Comparison of ENCODE assay signal across 8 mouse cellular contexts in the genomic region with DNA sequence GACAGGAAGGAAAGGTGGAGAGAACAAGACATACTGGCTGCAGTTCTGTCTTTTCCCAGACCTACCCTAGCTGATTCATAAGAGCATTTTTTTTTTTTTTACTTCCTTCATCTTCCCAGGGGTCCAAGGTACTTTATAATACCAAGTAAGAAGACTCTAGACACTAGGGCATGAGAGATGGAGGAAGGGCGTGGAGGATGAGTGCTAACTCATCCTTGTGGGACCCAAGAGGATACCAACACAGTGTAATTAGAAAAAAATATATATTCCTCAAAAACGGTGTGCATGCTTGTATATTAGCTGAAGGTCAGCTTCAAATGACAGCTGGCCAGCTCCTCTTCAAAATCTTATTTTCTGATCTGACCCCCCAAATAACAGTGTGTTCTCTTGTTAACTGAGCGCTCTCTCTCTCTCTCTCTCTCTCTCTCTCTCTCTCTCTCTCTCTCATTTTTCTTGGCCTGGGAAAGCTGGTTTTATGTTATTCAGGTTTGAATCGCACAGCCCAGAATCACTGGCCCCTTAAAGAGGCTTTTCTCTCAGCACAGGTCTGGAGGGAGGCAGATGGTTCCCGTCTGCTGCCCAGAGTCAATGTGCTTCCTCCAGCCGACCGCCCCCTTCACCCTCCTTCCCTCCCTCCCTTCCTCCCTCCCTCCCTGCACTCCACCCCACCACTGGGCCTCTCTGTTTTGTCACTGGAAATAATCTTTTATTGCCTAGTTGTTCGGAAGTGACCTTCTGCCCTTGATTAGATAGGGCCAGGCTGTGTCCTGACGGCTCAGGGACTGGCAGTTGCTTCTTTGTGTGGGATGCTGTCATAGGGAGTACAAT. TPM values are rescaled to one million over a fixed set of nuclear protein-coding genes. Genes with fewer than 3 reads are reported as not detected.
DNase-seq lines count a peak whose midpoint lies in the region; ATAC-seq and TF ChIP-seq lines count a peak whose summit lies in the region.

No protein-coding gene starts in this region.

- TF ChIP-seq EP300 in ES-Bruce4 (IDR thresholded peaks at IDR 0.05; ENCODE audit: insufficient read depth, low read depth, low read length), result peak; percentile 75

- no peak for TF ChIP-seq CTCF in ES-Bruce4 (IDR thresholded peaks at IDR 0.05; ENCODE audit: low read depth, low read length)

- peaks cover 11% of the 10 kb centered on the region; the same call in 1 of the 2 replicates for H3K9me3 ChIP-seq in ES-Bruce4 (replicated peaks; ENCODE audit: control insufficient read depth, insufficient read depth, low read length, poor library complexity, severe bottlenecking)
- no peaks in the 10 kb centered on the region; the same call in 1 of the 2 replicates for H3K9me3 ChIP-seq in heart, embryonic 15.5 days (replicated peaks)
- peaks cover 20% of the 10 kb centered on the region for H3K9me3 ChIP-seq in midbrain, embryonic 13.5 days

- H3K27me3 ChIP-seq in ES-Bruce4 (ENCODE audit: control insufficient read depth, insufficient read depth, low read length, poor library complexity, severe bottlenecking), result no peaks in the 10 kb centered on the region
- no peaks in the 10 kb centered on the region for H3K27me3 ChIP-seq in heart, embryonic 15.5 days
- H3K27me3 ChIP-seq in midbrain, embryonic 13.5 days, result peaks cover 58% of the 10 kb centered on the region

- peak; percentile 71 for ATAC-seq in heart, embryonic 15.5 days (replicated peaks; ENCODE audit: insufficient number of reproducible peaks, insufficient read depth, low FRiP score, low read depth)
- peak; percentile 94 for ATAC-seq in midbrain, embryonic 13.5 days

- no peak overlapping the region for H3K4me3 ChIP-seq in ES-Bruce4 (ENCODE audit: low read depth, low read length)
- no peak overlapping the region for H3K4me3 ChIP-seq in heart, embryonic 15.5 days
- no peak overlapping the region for H3K4me3 ChIP-seq in midbrain, embryonic 13.5 days (replicated peaks)

- peaks cover 3% of the 10 kb centered on the region for H3K4me1 ChIP-seq in ES-Bruce4 (ENCODE audit: control insufficient read depth, insufficient read depth, low read length)
- H3K4me1 ChIP-seq in heart, embryonic 15.5 days (replicated peaks), result peaks cover 9% of the 10 kb centered on the region
- peaks cover 17% of the 10 kb centered on the region for H3K4me1 ChIP-seq in midbrain, embryonic 13.5 days (replicated peaks)

- 25% methylated on average over 9 of the region's 9 CpGs for WGBS in heart, embryonic 15.5 days
- WGBS in midbrain, embryonic 13.5 days, result 6% methylated on average over 9 of the region's 9 CpGs

- H3K4me2 ChIP-seq in heart, embryonic 15.5 days, result no peak overlapping the region
- H3K4me2 ChIP-seq in midbrain, embryonic 13.5 days (replicated peaks), result 0 out of 2 replicates have a peak overlapping the region, but pooled peaks have one; percentile 0

- no peaks in the 10 kb centered on the region for H3K36me3 ChIP-seq in ES-Bruce4 (ENCODE audit: control insufficient read depth, insufficient read depth, low read length, poor library complexity, severe bottlenecking)
- H3K36me3 ChIP-seq in heart, embryonic 15.5 days, result no peaks in the 10 kb centered on the region
- H3K36me3 ChIP-seq in midbrain, embryonic 13.5 days, result peaks cover 3% of the 10 kb centered on the region; the same call in 1 of the 2 replicates

- no peak overlapping the region for H3K9ac ChIP-seq in ES-Bruce4 (ENCODE audit: low read depth, poor library complexity, severe bottlenecking)
- H3K9ac ChIP-seq in heart, embryonic 15.5 days, result no peak overlapping the region
- no peak overlapping the region for H3K9ac ChIP-seq in midbrain, embryonic 13.5 days (replicated peaks)

- no peak for TF ChIP-seq POLR2A in ES-Bruce4 (IDR thresholded peaks at IDR 0.05; ENCODE audit: insufficient read depth, low read length)

- H3K27ac ChIP-seq in ES-Bruce4 (ENCODE audit: insufficient read depth, low read length), result no peak overlapping the region
- H3K27ac ChIP-seq in heart, embryonic 15.5 days, result peak overlapping the region; percentile 21; the same call in 1 of the 2 replicates
- H3K27ac ChIP-seq in midbrain, embryonic 13.5 days, result peak overlapping the region; percentile 51

- DNase-seq in embryo, embryonic 10.5 days (ENCODE audit: low spot score), result peak; percentile 90
- DNase-seq in kidney, postnatal 14 days, result peak; percentile 75
- DNase-seq in thymus, postnatal 0 days (ENCODE audit: low spot score), result no peak
- DNase-seq in urinary bladder, adult 18-20 months (ENCODE audit: low spot score in 2 of 2), result no peak
- no peak for DNase-seq in right cerebral cortex, postnatal 4 days

RNA-seq across cellular contexts. Expression of a gene that starts 26.8 kb away (rescaled TPM):
- 30.1 and 30.5 TPM in 2 replicates for polyA plus RNA-seq in ES-Bruce4 (2011; ENCODE audit: insufficient read depth, insufficient read length, low read depth, missing spikeins)
- 7.2 and 9.1 TPM in 2 replicates for polyA plus RNA-seq in heart, embryonic 15.5 days (2015; fragmentation: Nextera tagmentation; extraction: Ambion mirVana)
- polyA plus RNA-seq in midbrain, embryonic 13.5 days (2015; fragmentation: Nextera tagmentation; extraction: Ambion mirVana), result 5.8 and 7.3 TPM in 2 replicates
- polyA plus RNA-seq in thymus, postnatal 0 days (2015; fragmentation: Nextera tagmentation; extraction: Ambion mirVana), result 3.2 and 4.5 TPM in 2 replicates

RNA-seq across cellular contexts. Expression of a gene that starts 57.8 kb away (rescaled TPM):
- polyA plus RNA-seq in ES-Bruce4 (2011; ENCODE audit: insufficient read depth, insufficient read length, low read depth, missing spikeins), result 3.0 and 3.1 TPM in 2 replicates
- 3.0 and 3.2 TPM in 2 replicates for polyA plus RNA-seq in heart, embryonic 15.5 days (2015; fragmentation: Nextera tagmentation; extraction: Ambion mirVana)
- 6.0 and 9.6 TPM in 2 replicates for polyA plus RNA-seq in midbrain, embryonic 13.5 days (2015; fragmentation: Nextera tagmentation; extraction: Ambion mirVana)
- 6.0 and 6.1 TPM in 2 replicates for polyA plus RNA-seq in thymus, postnatal 0 days (2015; fragmentation: Nextera tagmentation; extraction: Ambion mirVana)

Comparison
In these comparisons a context has a peak if more than half of its experiments do, and no peak if none do; other contexts are left out.
1. DNase-seq: peak in embryo, embryonic 10.5 days (single experiment) and kidney, postnatal 14 days (single experiment); none in thymus, postnatal 0 days (single experiment), urinary bladder, adult 18-20 months (0 of 2) and right cerebral cortex, postnatal 4 days (single experiment).